Mouse (Mus musculus): Measurements from ENCODE around the gene Coq9.

GRCm38 (mm10) chr8:94870003-94870402 lies 31.9 kb downstream of the Coq9 start:
- no peak for TF ChIP-seq CTCF (IDR thresholded peaks at IDR 0.05; ENCODE audit: control insufficient read depth, insufficient read depth, insufficient read length)
- no peak for TF ChIP-seq MAX (IDR thresholded peaks at IDR 0.05)
- no peak for TF ChIP-seq USF1 (IDR thresholded peaks at IDR 0.05; ENCODE audit: low read depth)
- no peak for TF ChIP-seq FOSL1 (IDR thresholded peaks at IDR 0.05; ENCODE audit: insufficient read depth, low read length, poor library complexity, severe bottlenecking)

All from C2C12 (cell line).